Mouse (Mus musculus): ENCODE data around the gene Nek9.

DNA sequence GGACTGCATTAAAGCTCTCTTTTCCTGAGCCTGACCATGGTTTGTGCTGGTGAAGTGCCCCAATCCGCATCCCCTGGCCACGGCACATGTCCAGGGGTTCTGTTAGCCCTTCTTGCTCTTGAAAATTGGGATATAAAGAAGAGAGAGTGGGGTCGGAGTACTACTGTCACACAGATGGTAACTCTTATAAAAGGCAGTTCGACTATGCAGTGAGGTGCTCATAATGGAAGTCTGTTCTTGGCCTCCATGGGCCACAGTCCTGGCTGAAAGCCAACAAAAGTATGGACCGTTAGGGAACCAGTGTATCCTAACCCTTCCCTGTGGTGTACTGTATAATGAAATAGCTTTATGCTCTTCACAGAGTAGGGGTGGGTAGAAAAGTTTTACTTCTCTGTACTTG is 42.2 kb downstream of the Nek9 start:
- no peak for TF ChIP-seq CTCF (IDR thresholded peaks at IDR 0.05; ENCODE audit: extremely low read depth, insufficient read length, insufficient replicate concordance, low read depth, low read length)
- no peak for TF ChIP-seq POLR2A (IDR thresholded peaks at IDR 0.05; ENCODE audit: low read depth, low read length)
